Mouse (Mus musculus): ENCODE measurements around the gene Gm20825. TPM values are rescaled to one million over a fixed set of nuclear protein-coding genes. Genes with fewer than 3 reads are reported as not detected.
"Not testable (repeated sequence)": the region's sequence is repeated elsewhere in the genome, so short reads cannot be mapped to it uniquely, and the experiment has no call there.

Gm20825 gene
- polyA plus RNA-seq (2012; fragmentation: generic; extraction: Trizol), result not detected

GRCm38 (mm10) chrY:8071407-8071806 lies at the start of gene Gm20825:
Gm20825 (minus strand) TSS chrY:8071507.
- not testable (repeated sequence) for H3K27me3 ChIP-seq (ENCODE audit: control insufficient read depth, insufficient read depth, insufficient read length); H3K79me2 ChIP-seq (ENCODE audit: control insufficient read depth, insufficient read depth); H3K36me3 ChIP-seq (ENCODE audit: control insufficient read depth, insufficient read depth); H3K4me3 ChIP-seq; H3K4me2 ChIP-seq (ENCODE audit: low read depth); H3ac ChIP-seq (ENCODE audit: control insufficient read depth, insufficient read length)

Other genes starting within 250 kb of the Gm20825 start
- not detected for gene Gm29049, start 74.3 kb downstream of the Gm20825 start, polyA plus RNA-seq (2012; fragmentation: generic; extraction: Trizol)
- not detected for gene Gm20824, start 186.4 kb upstream of the Gm20825 start, polyA plus RNA-seq (2012; fragmentation: generic; extraction: Trizol)